Mouse (Mus musculus) brain, embryonic 14.5 days (tissue): ENCODE results near the gene Wdr46.

Source experiments
- CTCF ChIP-seq: fragments of 200-500 bp; IDR thresholded peaks from 2 replicates; pipeline ENCODE4 v1.5.1; 2012; ENCODE audit warnings: inconsistent platforms, mild to moderate bottlenecking, moderate library complexity, borderline replicate concordance; ENCODE audit not compliant: insufficient read depth, insufficient read length; ENCODE audit errors: extremely low read depth
- POLR2A ChIP-seq: fragments of 200-500 bp; IDR thresholded peaks from 2 replicates; pipeline ENCODE4 v1.6.1; 2012; ENCODE audit warnings: mild to moderate bottlenecking, inconsistent platforms, borderline replicate concordance; ENCODE audit not compliant: poor library complexity, insufficient read depth, insufficient read length, severe bottlenecking; ENCODE audit errors: extremely low read depth

- TF ChIP-seq CTCF (no peak), POLR2A (no peak)
Measured at GRCm38 (mm10) chr17:33891357-33891756, 49.1 kb upstream of the Wdr46 start.
